Mouse (Mus musculus) CH12.LX (cell line): ENCODE measurements at regions not wholly inside any gene's neighbourhood (a gene's known extent, or its start where the extent isn't known, plus 50 kb on each side); places are given as distances from the start of the nearest gene placed in this dataset.

Experiments used
- CTCF ChIP-seq, 2 experiments: IDR thresholded peaks in 1 of 2; conservative IDR thresholded peaks in 1 of 2; 2 replicates each; pipeline ENCODE4 v1.5.1; 2011 to 2012; ENCODE audit warnings: low read depth in 2 of 2, low read length in 2 of 2, improper control_type of control experiment in 1 of 2, inconsistent platforms in 1 of 2, mild to moderate bottlenecking in 1 of 2, moderate library complexity in 1 of 2
- EP300 ChIP-seq: IDR thresholded peaks from 2 replicates; pipeline ENCODE4 v1.6.1; 2011; ENCODE audit warnings: low read length, improper control_type of control experiment
- ETS1 ChIP-seq: conservative IDR thresholded peaks from 2 replicates; pipeline ENCODE4 v1.6.1; 2012; ENCODE audit warnings: low read depth, mild to moderate bottlenecking, inconsistent platforms, low read length, improper control_type of control experiment, moderate library complexity
- MAFK ChIP-seq: IDR thresholded peaks from 2 replicates; pipeline ENCODE4 v1.6.1; 2011; ENCODE audit warnings: low read length, improper control_type of control experiment; ENCODE audit not compliant: insufficient replicate concordance
- POLR2A ChIP-seq: IDR thresholded peaks from 2 replicates; pipeline ENCODE4 v1.6.1; 2011; ENCODE audit warnings: low read depth, mild to moderate bottlenecking, improper control_type of control experiment, low read length

DNA sequence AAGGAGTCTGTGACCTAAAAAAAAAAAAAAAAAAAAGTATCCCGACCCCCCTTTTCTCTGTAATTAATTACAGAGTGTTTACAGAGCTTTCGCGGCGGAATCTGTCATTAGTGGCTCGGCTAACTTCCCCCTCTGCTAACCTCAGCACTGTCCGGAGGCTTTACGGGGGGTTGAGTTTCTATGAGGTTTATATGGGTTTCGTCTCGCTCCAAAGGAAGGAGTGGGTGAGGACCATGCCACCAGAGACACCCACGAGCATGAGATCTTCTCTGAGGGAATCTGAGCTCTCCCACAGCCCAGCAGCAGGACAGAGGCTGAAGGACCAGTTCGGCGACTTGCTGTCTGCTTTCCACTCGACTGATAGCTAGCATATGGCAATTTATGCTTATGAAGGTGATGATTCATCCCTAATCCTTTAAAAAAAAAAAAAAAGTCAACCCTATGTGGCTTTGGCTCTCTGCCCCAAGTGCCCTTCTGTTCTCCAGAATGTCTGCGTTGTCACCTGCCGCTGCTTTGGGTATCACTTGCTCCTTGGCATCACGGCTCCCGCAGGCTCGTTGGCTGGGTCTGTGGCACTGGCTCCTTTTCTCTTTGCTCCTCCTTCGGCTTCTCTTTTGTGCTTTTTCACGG lies 55.8 kb upstream of the Jarid2 start:
- TF ChIP-seq CTCF (conservative IDR thresholded peaks at IDR 0.05 in 1 of 2, IDR thresholded peaks at IDR 0.05 in 1 of 2; ENCODE audit: low read depth in 2 of 2, low read length in 2 of 2) (no peak), ETS1 (no peak), MAFK (no peak), EP300 (no peak), POLR2A (no peak)
